In the genomic region with DNA sequence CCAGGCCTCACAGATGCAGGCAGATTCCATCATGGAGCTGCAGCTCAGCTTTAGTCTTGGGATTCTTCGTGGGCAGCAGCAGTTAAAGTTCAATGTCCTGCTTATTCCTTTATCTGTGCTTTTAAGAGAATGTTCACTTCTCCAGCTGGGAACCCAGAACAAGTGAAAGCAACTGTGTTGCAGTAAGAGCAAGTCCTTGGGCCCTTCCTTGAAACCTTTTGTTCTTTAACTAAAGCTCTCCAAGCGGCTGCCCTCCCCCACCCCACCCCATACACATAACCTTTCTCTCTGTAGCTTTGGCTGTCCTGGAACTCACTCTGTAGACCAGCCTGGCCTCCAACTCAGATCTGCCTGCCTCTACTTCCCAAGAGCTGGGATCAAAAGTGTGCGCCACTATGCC, we compare ENCODE assay signal across 29 mouse cellular contexts. TPM values are rescaled to one million over a fixed set of nuclear protein-coding genes. Genes with fewer than 3 reads are reported as not detected.
DNase-seq lines count a peak whose midpoint lies in the region; ATAC-seq and TF ChIP-seq lines count a peak whose summit lies in the region.
"Had no signal": no experiment of that assay in that cellular context is flagged by ENCODE, and none has a peak within 500 bp of the region (broad histone marks: within the 10 kb centered on the region; RNA-seq: fewer than 3 reads in every experiment).

No protein-coding gene starts in this region.

- H3K4me2 ChIP-seq in stomach, postnatal 0 days (replicated peaks; ENCODE audit: low read depth), result no peak overlapping the region
- H3K4me2 ChIP-seq: embryonic facial prominence, embryonic 12.5 days; embryonic facial prominence, embryonic 15.5 days; heart, embryonic 13.5 days; hindbrain, embryonic 12.5 days; hindbrain, embryonic 15.5 days had no signal

- H3K9me3 ChIP-seq in stomach, postnatal 0 days (ENCODE audit: control insufficient read depth, low read length), result no peaks in the 10 kb centered on the region
- H3K9me3 ChIP-seq: embryonic facial prominence, embryonic 12.5 days; embryonic facial prominence, embryonic 15.5 days; heart, embryonic 10.5 days; heart, embryonic 13.5 days; hindbrain, embryonic 12.5 days; hindbrain, embryonic 15.5 days had no signal

- no peak for TF ChIP-seq EP300 in stomach, postnatal 0 days (optimal IDR thresholded peaks at IDR 0.05)

- H3K36me3 ChIP-seq in stomach, postnatal 0 days (ENCODE audit: control insufficient read depth, insufficient read depth, low read length), result no peaks in the 10 kb centered on the region; the same call in 1 of the 2 replicates

- no peaks in the 10 kb centered on the region for H3K4me1 ChIP-seq in stomach, postnatal 0 days (replicated peaks; ENCODE audit: control insufficient read depth, insufficient read depth)
- no peaks in the 10 kb centered on the region for H3K4me1 ChIP-seq in cerebellum, adult 2 months (ENCODE audit: control insufficient read depth, insufficient read depth, low read length)

- no peak overlapping the region for H3K9ac ChIP-seq in stomach, postnatal 0 days (ENCODE audit: low read length)
- H3K9ac ChIP-seq: embryonic facial prominence, embryonic 12.5 days; embryonic facial prominence, embryonic 15.5 days; forebrain, postnatal 0 days; heart, embryonic 13.5 days; hindbrain, embryonic 12.5 days; hindbrain, embryonic 15.5 days had no signal

- no peak for ATAC-seq in stomach, postnatal 0 days (ENCODE audit: low FRiP score, low TSS enrichment)
- ATAC-seq: activated CD4-positive, CD25-positive, alpha-beta regulatory T cell, adult 4 months; forebrain, embryonic 14.5 days; forebrain, postnatal 0 days; Patski had no signal

- WGBS in stomach, postnatal 0 days, result 59% methylated on average over 3 of the region's 3 CpGs
- 64% methylated on average over 3 of the region's 3 CpGs for WGBS in cerebellum, adult 2 months

- TF ChIP-seq CTCF in stomach, postnatal 0 days (IDR thresholded peaks at IDR 0.05; ENCODE audit: low read depth), result no peak
- no peak for TF ChIP-seq CTCF in cerebellum, adult 2 months (IDR thresholded peaks at IDR 0.05; ENCODE audit: borderline replicate concordance, insufficient read depth, low read depth, low read length)

- DNase-seq in ES-CJ7 (ENCODE audit: low read depth, low spot score), result peak; percentile 56
- peak; percentile 82 for DNase-seq in ZHBTc4 (ENCODE audit: low read depth, low spot score)
- no peak for DNase-seq in stomach, postnatal 0 days (ENCODE audit: low spot score)
- peak; percentile 73 for DNase-seq in testis, postnatal 14 days (ENCODE audit: low spot score)
- no peak for DNase-seq in gastrocnemius, postnatal 25 days
- DNase-seq in spleen, adult 12 weeks (ENCODE audit: low spot score), result no peak
- DNase-seq in cerebellum, adult 2 months, result no peak
- DNase-seq: adrenal gland, postnatal 10 days; adrenal gland, postnatal 36 days; B cell, adult 2 months; cerebellum, adult 18-20 months; cerebellum, adult 9-11 months; cerebellum, postnatal 25 days; forebrain, postnatal 0 days; gastrocnemius, postnatal 36 days; heart, adult 2 months; heart, postnatal 14 days had no signal

- H3K4me3 ChIP-seq in stomach, postnatal 0 days (ENCODE audit: low read depth, low read length), result no peak overlapping the region
- H3K4me3 ChIP-seq in cerebellum, adult 2 months (replicated peaks; ENCODE audit: insufficient read depth, low read depth, low read length), result no peak overlapping the region
- H3K4me3 ChIP-seq: embryonic facial prominence, embryonic 12.5 days; embryonic facial prominence, embryonic 15.5 days; heart, adult 2 months; heart, embryonic 10.5 days; heart, embryonic 13.5 days; hindbrain, embryonic 12.5 days; hindbrain, embryonic 15.5 days had no signal

- peak overlapping the region; percentile 63; the same call in 1 of the 2 replicates for H3K27ac ChIP-seq in stomach, postnatal 0 days (replicated peaks)
- H3K27ac ChIP-seq in cerebellum, adult 2 months (ENCODE audit: insufficient read depth, low read length), result no peak overlapping the region
- H3K27ac ChIP-seq: embryonic facial prominence, embryonic 12.5 days; embryonic facial prominence, embryonic 15.5 days; heart, adult 2 months; heart, embryonic 10.5 days; heart, embryonic 13.5 days; hindbrain, embryonic 12.5 days; hindbrain, embryonic 15.5 days had no signal

- no peaks in the 10 kb centered on the region; the same call in 1 of the 2 replicates for H3K27me3 ChIP-seq in stomach, postnatal 0 days (ENCODE audit: control insufficient read depth, insufficient read depth, low read length)
- no peaks in the 10 kb centered on the region for H3K27me3 ChIP-seq in cerebellum, adult 2 months (ENCODE audit: control insufficient read depth, insufficient read depth, low read length)
- H3K27me3 ChIP-seq: CH12.LX, Patski had no signal

- TF ChIP-seq POLR2A in cerebellum, adult 2 months (IDR thresholded peaks at IDR 0.05; ENCODE audit: borderline replicate concordance, insufficient read depth, low read length), result no peak

RNA-seq across cellular contexts. Expression of gene Sema6c, which starts 16.2 kb away (rescaled TPM):
- polyA plus RNA-seq in stomach, postnatal 0 days (2015; fragmentation: Nextera tagmentation; extraction: Ambion mirVana), result 1.7 and 2.2 TPM in 2 replicates
- 100 to 1,000 TPM in 1 of 2 experiments, 10 to 100 TPM in 1; 98.2 to 101 TPM for total RNA-seq in gastrocnemius, postnatal 25 days (2021)
- polyA plus RNA-seq in cerebellum, adult 2 months (2012; rRNA removed), result 40.5 and 42.9 TPM in 2 replicates
- total RNA-seq: granulocyte monocyte progenitor cell, adult 5-6 weeks had no signal
- polyA plus RNA-seq: activated CD4-positive, CD25-positive, alpha-beta regulatory T cell, adult 4 months had no signal

RNA-seq across cellular contexts. Expression of gene Tnfaip8l2, which starts 34.3 kb away (rescaled TPM):
- polyA plus RNA-seq in stomach, postnatal 0 days (2015; fragmentation: Nextera tagmentation; extraction: Ambion mirVana), result 5.0 and 5.3 TPM in 2 replicates
- total RNA-seq in gastrocnemius, postnatal 25 days (2021), result under 1 TPM; 0.48 to 0.97 TPM
- 1.3 and 2.0 TPM in 2 replicates for polyA plus RNA-seq in cerebellum, adult 2 months (2012; rRNA removed)
- polyA plus RNA-seq: G1E had no signal

RNA-seq across cellular contexts. Expression of gene Gabpb2, which starts 41.2 kb away (rescaled TPM):
- polyA plus RNA-seq in stomach, postnatal 0 days (2015; fragmentation: Nextera tagmentation; extraction: Ambion mirVana), result 3.3 and 3.4 TPM in 2 replicates
- total RNA-seq in gastrocnemius, postnatal 25 days (2021), result 1 to 10 TPM; 8.2 to 8.3 TPM
- polyA plus RNA-seq in cerebellum, adult 2 months (2012; rRNA removed), result 30.6 and 34.0 TPM in 2 replicates

RNA-seq across cellular contexts. Expression of gene Lysmd1, which starts 42.6 kb away (rescaled TPM):
- 9.6 and 10.1 TPM in 2 replicates for polyA plus RNA-seq in stomach, postnatal 0 days (2015; fragmentation: Nextera tagmentation; extraction: Ambion mirVana)
- total RNA-seq in gastrocnemius, postnatal 25 days (2021), result 1 to 10 TPM; 6.4 to 7.0 TPM
- polyA plus RNA-seq in cerebellum, adult 2 months (2012; rRNA removed), result 31.8 and 34.9 TPM in 2 replicates

RNA-seq across cellular contexts. Expression of gene Scnm1, which starts 42.7 kb away (rescaled TPM):
- polyA plus RNA-seq in stomach, postnatal 0 days (2015; fragmentation: Nextera tagmentation; extraction: Ambion mirVana), result 39.5 and 42.9 TPM in 2 replicates
- 10 to 100 TPM; 26.6 to 34.1 TPM for total RNA-seq in gastrocnemius, postnatal 25 days (2021)
- 134 and 139 TPM in 2 replicates for polyA plus RNA-seq in cerebellum, adult 2 months (2012; rRNA removed)

Comparison
In these comparisons a context has a peak if more than half of its experiments do, and no peak if none do; other contexts are left out.
1. DNase-seq: peak in ES-CJ7 (single experiment), ZHBTc4 (single experiment) and testis, postnatal 14 days (single experiment); none in stomach, postnatal 0 days (single experiment), gastrocnemius, postnatal 25 days (single experiment), spleen, adult 12 weeks (single experiment) and cerebellum, adult 2 months (0 of 2).
2. RNA of gene Sema6c, which starts 16.2 kb away (polyA plus RNA-seq): 40.5 to 42.9 TPM in cerebellum, adult 2 months; 1.7 to 2.2 TPM in stomach, postnatal 0 days; every median in the first group is over 10 times any median in the second.